Mouse (Mus musculus): Measurements from ENCODE around the gene Galt. TPM values are rescaled to one million over a fixed set of nuclear protein-coding genes. Genes with fewer than 3 reads are reported as not detected.

Gene Galt
- 162 and 175 TPM in 2 replicates for polyA plus RNA-seq (2012; rRNA removed)

DNA sequence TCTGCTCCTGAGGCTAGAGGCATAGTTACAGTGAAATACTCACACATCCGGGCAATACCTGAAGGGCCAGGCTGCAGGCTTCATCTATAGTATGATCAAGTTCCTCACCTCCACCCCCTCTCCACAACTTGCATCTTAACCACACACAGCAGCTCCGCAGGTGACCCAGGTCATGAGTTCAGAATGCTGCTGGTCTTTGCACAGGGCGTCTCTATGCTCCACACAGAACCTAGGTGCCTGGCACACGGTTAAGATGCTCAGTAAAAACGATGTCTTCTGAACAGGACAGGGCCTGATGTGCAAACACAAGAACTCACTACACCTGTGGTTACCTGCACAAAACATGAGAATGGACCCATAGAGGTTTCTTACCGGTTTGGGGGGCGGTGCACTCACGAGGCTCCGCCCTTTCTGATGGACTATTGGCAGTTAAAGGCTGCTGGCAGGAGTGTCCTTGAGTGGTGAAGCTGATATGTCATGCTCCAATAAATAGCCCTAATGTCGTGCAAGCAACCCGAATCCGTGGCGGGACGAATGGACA lies at the start of gene Galt:
Gene Galt, plus strand, starts transcription at position 432 of the 541 bp plus-strand sequence.
- Histone ChIP-seq H3K4me3 (ENCODE audit: insufficient read depth, low read depth, low read length) (peak within 1 kb of the TSS; percentile 78), H3K27ac (ENCODE audit: insufficient read depth, low read depth, low read length) (peak within 1 kb of the TSS; percentile 96), H3K4me1 (ENCODE audit: control insufficient read depth, insufficient read depth, low read length) (peaks cover 19% of the 10 kb centered on the region; the same call in 1 of the 2 replicates), H3K27me3 (replicated peaks; ENCODE audit: control insufficient read depth, insufficient read depth, low read length) (no peaks in the 10 kb centered on the region), H3K36me3 (ENCODE audit: control insufficient read depth, insufficient read depth, low read length) (no peaks in the 10 kb centered on the region; the same call in 1 of the 2 replicates)
- 9% methylated on average over 14 of the region's 14 CpGs for WGBS
- DNase-seq, result peak; percentile 91
- TF ChIP-seq POLR2A (IDR thresholded peaks at IDR 0.05; ENCODE audit: low read depth, low read length) (no peak), CTCF (conservative IDR thresholded peaks at IDR 0.05; ENCODE audit: insufficient read depth, insufficient read length, low read depth, low read length) (no peak)

DNA sequence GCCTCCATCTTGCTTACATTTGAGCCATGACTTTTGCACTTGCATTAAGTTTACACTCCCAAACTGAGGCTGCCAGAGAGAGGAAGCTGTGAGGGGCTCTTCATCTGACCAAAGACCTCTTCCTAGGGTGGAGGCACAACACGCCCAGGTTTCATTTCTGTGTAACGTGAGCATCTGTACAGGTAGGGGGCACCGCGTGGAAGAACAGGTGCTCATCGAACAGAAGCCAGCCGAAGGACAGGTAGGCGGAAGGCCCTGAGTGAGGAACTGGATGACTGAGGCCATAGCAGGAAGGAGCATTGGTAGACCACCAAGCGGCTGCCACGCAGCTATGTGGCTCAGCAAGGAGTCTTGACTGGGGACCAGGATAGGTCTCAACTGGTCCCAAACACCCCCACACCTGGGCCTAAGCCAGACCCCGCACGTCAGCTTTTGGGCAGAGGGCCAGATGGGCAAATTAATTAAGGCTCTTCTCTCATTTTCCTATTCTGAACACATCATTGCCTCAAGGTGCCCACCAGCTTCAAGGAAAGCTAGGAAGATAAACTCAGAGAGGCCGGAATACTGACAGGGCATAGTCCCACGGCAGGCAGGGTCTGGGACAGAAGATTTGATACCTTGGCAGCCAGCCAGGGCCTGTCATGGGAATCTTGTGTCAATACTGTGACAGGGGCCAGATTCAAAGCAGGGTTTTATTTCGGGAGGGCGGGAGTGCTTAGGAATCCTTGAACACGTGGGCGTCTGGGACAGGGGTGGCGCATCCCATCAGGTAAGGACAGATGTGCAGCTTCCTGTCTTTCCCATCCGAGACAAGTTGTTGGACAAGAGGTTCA lies 48.9 kb upstream of the Galt start:
- Histone ChIP-seq H3K4me1 (ENCODE audit: control insufficient read depth, insufficient read depth, low read length) (no peaks in the 10 kb centered on the region), H3K4me3 (ENCODE audit: insufficient read depth, low read depth, low read length) (no peak overlapping the region), H3K27me3 (replicated peaks; ENCODE audit: control insufficient read depth, insufficient read depth, low read length) (no peaks in the 10 kb centered on the region), H3K36me3 (ENCODE audit: control insufficient read depth, insufficient read depth, low read length) (no peaks in the 10 kb centered on the region), H3K27ac (ENCODE audit: insufficient read depth, low read depth, low read length) (no peak overlapping the region)
- no peak for DNase-seq
- 68% methylated on average over 19 of the region's 19 CpGs for WGBS
- TF ChIP-seq POLR2A (IDR thresholded peaks at IDR 0.05; ENCODE audit: low read depth, low read length) (no peak), CTCF (conservative IDR thresholded peaks at IDR 0.05; ENCODE audit: insufficient read depth, insufficient read length, low read depth, low read length) (no peak)

DNA sequence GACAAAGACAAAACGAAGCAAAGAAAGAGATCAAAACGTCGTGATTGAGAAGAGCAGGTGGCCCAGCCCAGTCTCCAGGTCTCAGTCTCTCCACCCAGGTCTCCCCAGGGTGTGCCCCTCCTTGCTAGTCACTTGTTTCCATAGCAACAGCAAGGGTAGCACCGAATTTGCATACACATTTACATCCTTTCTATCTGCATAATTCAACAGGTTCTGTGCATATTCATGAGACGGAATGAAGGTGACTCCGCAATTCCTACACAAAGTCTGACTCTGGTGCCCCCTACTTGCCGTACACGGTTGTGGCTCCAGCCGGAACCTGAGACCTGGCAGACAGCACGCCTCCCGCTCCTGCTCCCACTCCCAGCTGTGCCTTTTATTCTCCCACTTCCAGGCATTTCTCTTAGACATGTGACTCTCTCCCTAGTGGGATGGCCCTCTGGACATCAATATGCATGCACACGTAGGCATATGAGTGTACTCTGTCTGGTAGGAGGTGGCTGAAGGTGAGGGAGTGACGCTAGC lies 48.0 kb upstream of the Galt start:
- TF ChIP-seq POLR2A (IDR thresholded peaks at IDR 0.05; ENCODE audit: low read depth, low read length) (no peak), CTCF (conservative IDR thresholded peaks at IDR 0.05; ENCODE audit: insufficient read depth, insufficient read length, low read depth, low read length) (peak; percentile 73)
- Histone ChIP-seq H3K36me3 (ENCODE audit: control insufficient read depth, insufficient read depth, low read length) (no peaks in the 10 kb centered on the region), H3K4me1 (ENCODE audit: control insufficient read depth, insufficient read depth, low read length) (0 out of 2 replicates have a peak, but pooled peaks cover 2% of the 10 kb centered on the region), H3K27me3 (replicated peaks; ENCODE audit: control insufficient read depth, insufficient read depth, low read length) (no peaks in the 10 kb centered on the region), H3K4me3 (ENCODE audit: insufficient read depth, low read depth, low read length) (no peak overlapping the region), H3K27ac (ENCODE audit: insufficient read depth, low read depth, low read length) (peak overlapping the region; percentile 82)
- WGBS, result 6% methylated on average over 13 of the region's 13 CpGs
- DNase-seq, result peak; percentile 87

DNA sequence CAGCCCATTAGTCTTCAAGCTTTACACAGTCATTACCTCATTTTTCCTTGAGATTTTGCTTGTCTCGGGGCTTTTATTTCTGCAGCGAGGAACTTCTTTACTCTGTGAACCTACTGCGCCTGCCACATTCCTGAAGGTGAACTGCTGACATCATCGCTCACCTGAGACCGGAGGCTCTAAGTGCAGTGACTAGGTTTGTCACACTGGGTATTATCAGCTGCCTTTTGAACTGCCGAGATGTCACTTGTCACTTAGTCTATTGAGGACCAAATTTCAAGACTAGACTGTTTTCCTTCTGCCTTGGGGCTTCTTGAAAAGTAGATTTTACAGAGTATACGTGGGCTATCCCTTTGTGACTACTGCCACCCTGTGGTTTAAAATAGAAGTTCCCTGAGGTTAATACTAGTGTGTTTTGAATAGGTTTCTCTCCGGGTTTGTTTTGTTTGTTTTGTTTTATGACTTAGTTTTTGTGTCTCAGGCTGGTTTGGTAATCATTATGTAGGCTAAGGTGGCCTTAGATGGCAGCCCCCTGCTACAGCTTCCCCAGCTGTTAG lies 46.8 kb upstream of the Galt start:
- Histone ChIP-seq H3K36me3 (ENCODE audit: control insufficient read depth, insufficient read depth, low read length) (no peaks in the 10 kb centered on the region), H3K4me1 (ENCODE audit: control insufficient read depth, insufficient read depth, low read length) (peaks cover 2% of the 10 kb centered on the region; the same call in 1 of the 2 replicates), H3K27me3 (replicated peaks; ENCODE audit: control insufficient read depth, insufficient read depth, low read length) (no peaks in the 10 kb centered on the region), H3K4me3 (ENCODE audit: insufficient read depth, low read depth, low read length) (no peak overlapping the region), H3K27ac (ENCODE audit: insufficient read depth, low read depth, low read length) (peak overlapping the region; percentile 82)
- 23% methylated on average over 8 of the region's 8 CpGs for WGBS
- DNase-seq, result peak; percentile 74
- no peak for TF ChIP-seq POLR2A (IDR thresholded peaks at IDR 0.05; ENCODE audit: low read depth, low read length)
- TF ChIP-seq CTCF (conservative IDR thresholded peaks at IDR 0.05; ENCODE audit: insufficient read depth, insufficient read length, low read depth, low read length), result no peak

GRCm38 (mm10) chr4:41710229-41710628 lies 44.8 kb upstream of the Galt start:
- Histone ChIP-seq H3K4me1 (ENCODE audit: control insufficient read depth, insufficient read depth, low read length) (peaks cover 2% of the 10 kb centered on the region; the same call in 1 of the 2 replicates), H3K4me3 (ENCODE audit: insufficient read depth, low read depth, low read length) (no peak overlapping the region), H3K27me3 (replicated peaks; ENCODE audit: control insufficient read depth, insufficient read depth, low read length) (no peaks in the 10 kb centered on the region), H3K27ac (ENCODE audit: insufficient read depth, low read depth, low read length) (no peak overlapping the region), H3K36me3 (ENCODE audit: control insufficient read depth, insufficient read depth, low read length) (no peaks in the 10 kb centered on the region)
- TF ChIP-seq POLR2A (IDR thresholded peaks at IDR 0.05; ENCODE audit: low read depth, low read length) (no peak), CTCF (conservative IDR thresholded peaks at IDR 0.05; ENCODE audit: insufficient read depth, insufficient read length, low read depth, low read length) (no peak)
- DNase-seq, result no peak
- 57% methylated on average over 4 of the region's 4 CpGs for WGBS

GRCm38 (mm10) chr4:41711705-41712375 lies 43.2 kb upstream of the Galt start:
- Histone ChIP-seq H3K4me3 (ENCODE audit: insufficient read depth, low read depth, low read length) (peak overlapping the region; percentile 89; the same call in 1 of the 2 replicates), H3K36me3 (ENCODE audit: control insufficient read depth, insufficient read depth, low read length) (no peaks in the 10 kb centered on the region), H3K27me3 (replicated peaks; ENCODE audit: control insufficient read depth, insufficient read depth, low read length) (no peaks in the 10 kb centered on the region), H3K27ac (ENCODE audit: insufficient read depth, low read depth, low read length) (no peak overlapping the region), H3K4me1 (ENCODE audit: control insufficient read depth, insufficient read depth, low read length) (peaks cover 2% of the 10 kb centered on the region; the same call in 1 of the 2 replicates)
- no peak for TF ChIP-seq POLR2A (IDR thresholded peaks at IDR 0.05; ENCODE audit: low read depth, low read length)
- TF ChIP-seq CTCF (conservative IDR thresholded peaks at IDR 0.05; ENCODE audit: insufficient read depth, insufficient read length, low read depth, low read length), result no peak
- no peak for DNase-seq
- 63% methylated on average over 16 of the region's 16 CpGs for WGBS
